Mouse (Mus musculus) lung, adult 18-20 months (tissue): ENCODE data around the gene Kdm4b.

ENCODE experiments used
- DNase-seq, 2 experiments: peaks; one replicate each; pipeline ENCODE4 v3.0.0; 2022; ENCODE audit warnings: mixed read lengths in 2 of 2

Gene Kdm4b

GRCm38 (mm10) chr17:56300186-56300585 lies 25.7 kb upstream of the Kdm4b start, which contains the start of gene Arrdc5:
Arrdc5 (minus strand) TSS chr17:56300286.
- DNase-seq: no peak

- no peak for DNase-seq
Measured at GRCm38 (mm10) chr17:56302363-56302996, 23.4 kb upstream of the Kdm4b start.

DNA sequence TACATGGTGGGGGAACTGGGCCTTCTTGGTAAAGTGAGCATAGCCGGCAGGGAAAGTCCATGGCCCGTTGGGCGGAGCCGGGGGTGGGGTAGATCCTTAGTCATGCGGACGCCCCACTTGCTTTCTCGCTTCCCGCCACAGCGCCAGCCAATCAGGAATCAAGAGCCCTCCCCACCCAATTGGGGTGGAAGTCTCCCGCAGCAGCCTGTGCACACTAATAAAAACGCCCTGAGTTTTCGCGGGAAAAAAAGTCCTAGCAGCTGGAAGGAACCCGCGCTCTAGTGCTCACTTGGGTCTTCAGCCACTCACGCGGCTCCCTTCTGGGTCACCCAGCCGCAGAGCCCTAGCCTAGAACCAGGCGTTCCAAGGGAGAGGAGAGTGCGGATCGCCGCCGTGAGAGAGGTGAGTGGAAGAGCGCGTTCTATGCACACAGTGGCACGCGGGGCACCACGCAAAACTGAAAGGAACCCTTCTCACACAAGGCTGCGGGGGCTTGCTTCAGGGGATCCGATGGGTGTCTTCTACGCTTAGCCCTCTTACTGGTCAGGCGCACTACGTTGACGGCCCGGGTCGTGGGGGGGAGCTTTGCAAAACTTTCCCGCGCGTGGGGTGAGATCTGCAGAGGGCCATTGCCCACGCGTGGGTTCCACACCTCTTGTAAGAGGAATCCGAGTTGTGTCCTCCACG lies 22.6 kb upstream of the Kdm4b start, which contains the start of gene Uhrf1:
TSS of gene Uhrf1 (plus strand) at position 162 of the 687 bp plus-strand sequence.
- peak; percentile 70 to 75 for DNase-seq

DNA sequence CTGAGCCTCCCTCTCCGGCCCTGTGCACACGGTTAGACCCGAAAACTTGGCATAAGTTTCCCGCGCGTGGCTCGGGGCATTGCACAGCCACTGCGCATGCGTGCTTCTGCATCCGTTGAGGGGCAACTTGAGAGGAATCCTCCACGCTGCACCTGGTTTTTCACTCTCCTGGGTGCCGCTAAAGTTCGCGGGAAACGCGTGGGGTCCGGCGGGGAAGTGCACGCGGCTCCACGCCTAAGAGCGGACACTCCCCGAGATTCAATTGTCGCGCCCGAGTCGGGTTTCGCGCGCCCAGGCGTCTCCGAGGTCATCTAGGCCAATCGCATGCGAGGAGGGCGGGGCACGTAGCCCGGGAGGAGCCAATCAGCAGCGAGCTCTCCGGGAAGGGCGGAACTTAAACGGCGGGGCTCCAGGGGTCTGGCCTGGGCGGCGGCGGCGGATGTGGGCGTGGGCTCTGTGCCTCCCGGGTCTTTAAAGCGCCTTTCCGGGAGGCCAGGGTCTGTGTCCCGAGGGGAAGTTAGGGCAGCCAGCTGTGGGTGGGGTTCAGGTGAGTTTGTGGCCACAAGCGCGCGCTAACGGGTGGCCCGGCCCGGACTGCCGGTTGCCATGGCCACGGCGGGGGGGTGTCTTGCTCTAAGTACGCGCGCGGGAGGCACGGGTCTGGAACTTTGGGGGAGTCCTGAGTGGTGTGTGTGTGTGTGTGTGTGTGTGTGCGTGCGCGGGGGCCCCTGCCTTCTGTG lies 21.8 kb upstream of the Kdm4b start:
- peak; percentile 95 to 96 for DNase-seq

- DNase-seq: no peak
Measured at GRCm38 (mm10) chr17:56304718-56305117, 21.1 kb upstream of the Kdm4b start.

DNA sequence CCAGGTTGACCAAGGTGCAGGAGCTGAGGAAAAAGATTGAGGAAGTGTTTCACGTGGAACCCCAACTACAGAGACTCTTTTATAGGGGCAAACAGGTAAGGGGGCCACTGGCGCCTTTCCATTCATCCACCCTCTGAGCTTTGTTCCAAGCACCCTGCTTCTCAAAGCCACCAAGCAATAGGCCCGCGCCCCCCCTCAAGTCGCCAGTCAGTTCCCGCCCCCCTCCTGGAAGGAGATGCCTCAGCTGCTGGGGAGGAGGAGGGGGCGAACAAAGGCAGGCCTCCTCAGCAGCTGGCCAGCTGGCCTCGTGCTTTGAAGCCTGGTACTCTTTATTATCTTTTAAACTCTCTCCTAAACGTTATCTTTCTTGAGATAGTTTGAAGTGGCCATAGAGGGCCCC lies 20.7 kb upstream of the Kdm4b start:
- no peak for DNase-seq

DNA sequence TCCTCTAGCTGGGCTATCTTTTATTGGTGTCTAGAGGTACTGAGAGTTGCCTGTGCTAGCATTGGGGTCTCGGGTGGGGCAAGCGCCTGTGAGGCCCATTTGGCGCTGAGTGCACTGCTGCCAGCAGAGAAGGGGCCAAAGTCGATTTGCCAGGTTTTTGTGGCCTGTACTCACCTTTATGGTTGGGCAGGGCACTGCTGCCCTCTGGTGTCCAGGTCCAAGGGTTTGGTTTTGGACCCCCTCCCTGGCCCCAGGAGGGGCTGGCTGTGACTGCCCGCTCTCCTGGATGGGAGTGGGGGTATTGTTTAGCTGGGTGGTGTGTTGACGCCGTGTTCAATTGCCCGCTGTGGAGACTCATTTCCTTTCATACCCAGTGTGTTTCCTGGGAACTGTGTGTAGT lies 20.0 kb upstream of the Kdm4b start:
- DNase-seq: no peak

DNA sequence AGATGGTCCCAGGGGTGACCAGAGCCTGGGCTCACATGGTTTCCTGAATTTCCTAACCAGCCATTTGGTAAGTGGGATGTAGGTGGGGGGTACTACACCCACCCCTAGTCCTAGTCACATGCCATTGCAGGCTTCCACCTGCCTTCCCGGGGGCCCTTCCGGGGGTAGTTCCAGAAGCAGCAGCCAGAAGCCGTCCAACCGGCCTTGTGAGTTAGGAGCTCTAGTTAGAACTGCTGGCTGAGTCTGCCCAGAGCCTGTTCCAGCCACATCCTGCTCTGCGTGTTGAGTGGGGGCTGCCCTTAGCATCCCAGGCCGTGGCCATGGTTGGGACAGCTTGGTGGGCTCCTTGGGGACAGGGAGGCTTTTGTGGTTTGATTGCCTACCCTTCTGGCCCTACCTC lies 17.8 kb upstream of the Kdm4b start:
- peak in 1 of 2 experiments; percentile 38 for DNase-seq

- no peak for DNase-seq
Measured at GRCm38 (mm10) chr17:56309191-56309945, 16.5 kb upstream of the Kdm4b start.

GRCm38 (mm10) chr17:56324419-56324818 lies 1.4 kb upstream of the Kdm4b start:
- DNase-seq: no peak

- DNase-seq: no peak
Measured at GRCm38 (mm10) chr17:56326153-56327147, 588 bp downstream of the Kdm4b start.

DNA sequence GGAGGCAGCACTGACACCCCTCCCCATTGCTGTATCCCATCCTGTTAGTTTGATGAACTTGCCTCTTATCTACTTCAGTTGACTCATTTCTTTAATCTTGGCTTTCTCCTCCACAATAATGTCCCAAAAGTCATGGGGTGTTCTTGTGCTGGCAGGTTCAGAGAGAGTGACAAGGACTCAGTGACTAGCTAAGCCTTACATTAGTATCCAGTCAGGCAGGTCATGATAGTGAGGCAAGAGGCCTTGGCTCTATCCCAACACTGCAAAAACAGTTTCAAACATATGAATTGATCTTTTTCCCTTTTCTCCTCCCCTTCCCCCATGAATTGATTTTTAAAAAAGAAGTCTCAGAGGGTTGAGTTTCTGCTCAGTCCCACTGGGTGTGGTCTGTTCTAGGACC lies 3.4 kb downstream of the Kdm4b start:
- DNase-seq: no peak

GRCm38 (mm10) chr17:56330345-56330744 lies 4.5 kb downstream of the Kdm4b start:
- no peak for DNase-seq

DNA sequence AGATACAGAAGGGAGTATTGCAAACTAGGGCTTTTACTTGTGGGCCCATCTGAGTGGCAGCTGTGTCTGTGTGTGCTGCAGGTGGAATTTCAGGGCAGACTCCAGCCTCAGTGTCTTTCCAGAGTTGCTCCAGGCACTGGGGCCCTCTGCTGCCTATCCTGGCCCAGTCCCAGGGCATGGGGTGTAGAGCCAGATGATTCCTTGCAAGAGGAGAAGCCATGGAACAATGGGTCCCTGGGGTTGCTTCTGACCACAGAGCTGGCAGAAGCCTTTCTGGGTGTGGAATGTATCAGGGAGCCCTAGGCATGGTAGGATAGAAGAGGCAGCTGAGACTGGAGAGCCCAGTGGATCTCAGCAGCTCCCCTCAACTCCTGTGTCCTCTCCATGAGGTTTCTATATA lies 5.4 kb downstream of the Kdm4b start:
- DNase-seq: no peak

DNA sequence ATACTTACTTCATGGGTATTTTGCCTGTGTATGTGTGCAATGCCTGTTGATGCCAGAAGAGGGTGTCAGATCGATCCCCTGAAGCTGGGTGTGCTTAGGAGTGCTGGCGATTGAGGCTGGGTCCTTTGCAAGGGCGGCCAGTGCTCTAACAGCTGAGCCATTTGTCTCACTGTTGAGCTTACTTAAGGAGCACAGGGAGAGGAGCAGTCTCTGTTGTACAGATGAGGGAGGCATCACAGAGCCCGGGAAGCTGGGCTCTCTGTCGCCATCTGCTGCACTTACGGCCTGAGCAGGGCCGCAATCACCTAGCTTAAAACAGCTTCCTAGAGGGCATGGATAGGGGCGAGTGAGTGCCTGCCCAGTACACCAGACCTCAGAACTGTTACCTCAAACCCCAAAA lies 7.1 kb downstream of the Kdm4b start:
- DNase-seq: no peak

DNA sequence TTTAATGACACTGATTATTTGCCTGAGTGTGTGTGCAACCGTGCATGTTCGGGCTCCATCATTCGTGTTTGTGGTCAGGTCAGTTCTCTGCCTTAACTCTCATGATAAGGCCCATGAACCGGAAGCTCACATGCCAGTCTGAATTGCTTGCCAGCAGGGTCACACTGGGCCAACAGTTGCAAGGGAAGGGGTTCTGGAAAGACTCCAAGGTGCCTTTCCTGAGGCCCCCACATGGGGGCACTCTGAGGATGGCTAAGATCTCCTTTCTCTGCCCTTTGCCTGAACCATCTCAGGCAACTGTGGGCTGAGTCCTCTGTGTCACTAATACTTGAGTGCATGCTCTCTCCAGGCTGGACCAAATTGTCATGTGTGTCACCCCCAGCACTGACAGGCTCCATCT lies 11.3 kb downstream of the Kdm4b start:
- peak; percentile 54 to 58 for DNase-seq

DNA sequence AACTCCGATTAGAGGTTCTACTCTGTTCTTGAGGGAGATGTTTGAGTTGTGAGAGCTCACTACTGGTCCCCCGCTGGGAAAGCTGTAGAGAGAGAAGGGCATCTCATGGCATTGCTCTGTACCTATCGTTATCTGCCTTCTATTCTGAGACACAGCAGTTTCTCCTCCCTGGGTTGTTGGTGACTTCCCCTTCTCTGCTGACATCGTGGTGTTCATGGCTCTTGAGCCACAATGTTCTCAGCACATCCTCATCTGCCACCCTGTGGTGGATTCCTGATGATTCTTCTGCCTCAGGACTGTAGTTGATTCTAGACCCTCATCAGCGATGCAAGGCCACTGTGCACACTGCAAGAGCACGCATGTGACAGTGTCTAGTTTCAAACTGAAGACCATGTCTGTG lies 11.9 kb downstream of the Kdm4b start:
- DNase-seq: no peak

DNA sequence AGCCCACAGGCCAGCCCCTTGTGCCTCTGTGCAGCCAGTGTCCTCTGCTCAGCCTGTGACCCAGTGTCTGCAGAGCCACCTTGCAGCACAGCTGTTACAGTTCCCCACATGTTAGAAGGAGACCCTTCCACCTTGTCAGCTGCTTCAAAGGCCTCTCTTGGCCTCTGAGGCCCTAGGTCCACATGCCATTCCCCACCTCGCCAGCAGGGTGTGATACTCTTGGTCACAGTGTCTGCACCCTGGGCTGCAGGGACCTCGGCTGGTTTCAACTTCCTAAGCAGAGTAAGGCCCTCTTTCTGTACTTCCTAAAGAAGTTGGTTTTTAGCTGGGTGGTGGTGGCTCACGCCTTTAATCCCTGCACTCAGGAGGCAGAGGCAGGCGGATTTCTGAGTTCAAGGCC lies 13.0 kb downstream of the Kdm4b start:
- DNase-seq: peak; percentile 30 to 33

DNA sequence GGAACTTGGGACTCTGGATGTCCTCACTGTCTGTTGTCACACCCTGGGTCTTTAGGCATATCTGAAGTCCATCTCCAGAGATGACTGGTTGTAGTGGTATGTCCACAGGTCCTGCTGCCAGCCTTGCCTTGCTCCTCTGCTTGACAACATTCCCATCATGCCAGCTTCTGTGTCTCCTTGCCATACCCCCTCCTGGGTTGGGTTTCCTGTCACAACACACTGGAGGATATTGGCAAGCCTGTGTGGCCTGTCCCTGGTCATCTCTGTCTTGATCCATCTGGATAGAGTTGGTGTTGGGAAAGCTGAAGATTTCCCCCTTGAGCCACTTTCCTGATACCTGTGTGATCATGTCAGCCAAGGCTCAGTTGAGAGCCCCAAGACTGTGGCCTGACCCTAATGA lies 14.9 kb downstream of the Kdm4b start:
- peak in 1 of 2 experiments; percentile 23 for DNase-seq

DNA sequence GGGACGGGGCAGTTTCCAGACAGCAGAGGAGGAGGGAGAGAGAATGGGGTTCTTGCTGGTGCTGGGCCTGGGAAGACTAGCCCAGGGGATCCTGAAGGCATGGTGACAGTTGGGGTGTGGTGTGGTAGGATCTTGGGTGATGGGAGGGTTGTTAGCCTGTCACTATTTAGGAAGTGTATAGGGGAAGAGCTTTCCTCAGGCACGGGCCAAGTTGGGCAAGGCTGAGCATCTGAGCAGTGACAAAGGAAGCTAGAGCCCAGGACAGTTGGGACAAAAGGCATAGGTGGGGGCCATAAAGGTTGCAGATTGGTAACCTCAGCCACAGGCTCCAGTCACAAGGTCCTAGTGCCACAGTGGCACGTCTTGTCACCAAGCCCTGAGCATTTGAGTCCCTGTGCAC lies 17.6 kb downstream of the Kdm4b start:
- no peak for DNase-seq

DNA sequence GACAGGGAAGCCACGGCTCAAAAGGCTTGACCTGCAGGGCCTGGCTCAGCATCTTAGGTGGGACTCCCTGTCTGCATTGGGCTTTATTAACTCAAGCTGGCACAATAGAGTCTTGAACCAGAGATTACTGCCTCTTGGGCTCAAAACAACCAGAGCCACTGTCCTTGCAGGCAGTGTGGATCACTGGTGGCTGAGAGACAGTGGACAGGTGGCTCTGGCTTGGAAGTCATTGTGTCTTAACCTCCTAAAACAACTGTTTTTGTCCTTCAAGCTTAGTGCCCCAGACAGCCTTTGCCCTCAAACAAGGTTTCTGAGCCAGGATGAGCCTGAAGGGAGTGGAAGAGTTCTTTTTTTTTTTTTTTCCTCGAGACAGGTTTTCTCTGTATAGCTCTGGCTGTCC lies 19.5 kb downstream of the Kdm4b start:
- no peak for DNase-seq

GRCm38 (mm10) chr17:56348128-56348527 lies 22.3 kb downstream of the Kdm4b start:
- no peak for DNase-seq
